Mouse (Mus musculus) intestine, postnatal 0 days (tissue): Measurements from ENCODE around the gene Adamtsl2. TPM values are rescaled to one million over a fixed set of nuclear protein-coding genes. Genes with fewer than 3 reads are reported as not detected.

Experiments
- ATAC-seq: fragments of 200-750 bp; cut with Nextera tagmentation; 2 replicates; pipeline ENCODE4 v1.8.0; 2017; ENCODE audit warnings: mild to moderate bottlenecking, moderate TSS enrichment, moderate library complexity
- H3K27ac ChIP-seq: fragments of 300-500 bp; sonication (generic); 2 replicates; pipeline ENCODE4 v1.5.1; 2014; ENCODE audit warnings: mild to moderate bottlenecking, low read depth, low read length, moderate library complexity
- H3K27me3 ChIP-seq: fragments of 300-500 bp; sonication (generic); replicated peaks from 2 replicates; pipeline ENCODE4 v1.6.1; 2014; ENCODE audit warnings: low read length, mixed read lengths; ENCODE audit not compliant: control insufficient read depth, insufficient read depth
- H3K36me3 ChIP-seq: fragments of 300-500 bp; sonication (generic); 2 replicates; pipeline ENCODE4 v1.6.1; 2014; ENCODE audit warnings: mild to moderate bottlenecking, moderate library complexity; ENCODE audit not compliant: control insufficient read depth, insufficient read depth
- H3K4me1 ChIP-seq: fragments of 300-500 bp; sonication (generic); replicated peaks from 2 replicates; pipeline ENCODE4 v1.6.1; 2014; ENCODE audit warnings: antibody characterized with exemption, low read length, mixed read lengths; ENCODE audit not compliant: control insufficient read depth, insufficient read depth
- H3K4me2 ChIP-seq: fragments of 300-500 bp; sonication (generic); replicated peaks from 2 replicates; pipeline ENCODE4 v1.6.1; 2014; ENCODE audit warnings: low read depth, mild to moderate bottlenecking, moderate library complexity
- H3K4me3 ChIP-seq: fragments of 300-500 bp; sonication (generic); 2 replicates; pipeline ENCODE4 v1.5.1; 2014; ENCODE audit warnings: low read depth, low read length
- H3K9ac ChIP-seq: fragments of 300-500 bp; sonication (generic); 2 replicates; pipeline ENCODE4 v1.6.1; 2014; ENCODE audit warnings: mild to moderate bottlenecking, low read depth, low read length
- H3K9me3 ChIP-seq: fragments of 300-500 bp; sonication (generic); 2 replicates; pipeline ENCODE4 v1.6.1; 2016; ENCODE audit warnings: mixed run types; ENCODE audit not compliant: control insufficient read depth
- CTCF ChIP-seq: sonication (generic); IDR thresholded peaks from 2 replicates; pipeline ENCODE4 v1.5.1; 2016; ENCODE audit warnings: low read depth, mild to moderate bottlenecking, control low read depth, antibody characterized with exemption, moderate library complexity
- WGBS: fragments of 180-500 bp; shearing (Covaris S2); extraction: QIAGEN DNeasy Blood & Tissue Kit; methylation state at CpG from one replicate; pipeline ENCODE4 v1.1.7; 2014; 5-methylcytosine and 5-hydroxymethylcytosine counted together
- polyA plus RNA-seq: library from polyadenylated mRNA; unstranded; fragments of >200 nt; fragmentation: Nextera tagmentation; extraction: Ambion mirVana; gene quantifications from 2 replicates; pipeline ENCODE4 v1.2.1, GENCODE M21; 2015

Gene Adamtsl2
- polyA plus RNA-seq: 1.0 and 1.3 TPM in 2 replicates

DNA sequence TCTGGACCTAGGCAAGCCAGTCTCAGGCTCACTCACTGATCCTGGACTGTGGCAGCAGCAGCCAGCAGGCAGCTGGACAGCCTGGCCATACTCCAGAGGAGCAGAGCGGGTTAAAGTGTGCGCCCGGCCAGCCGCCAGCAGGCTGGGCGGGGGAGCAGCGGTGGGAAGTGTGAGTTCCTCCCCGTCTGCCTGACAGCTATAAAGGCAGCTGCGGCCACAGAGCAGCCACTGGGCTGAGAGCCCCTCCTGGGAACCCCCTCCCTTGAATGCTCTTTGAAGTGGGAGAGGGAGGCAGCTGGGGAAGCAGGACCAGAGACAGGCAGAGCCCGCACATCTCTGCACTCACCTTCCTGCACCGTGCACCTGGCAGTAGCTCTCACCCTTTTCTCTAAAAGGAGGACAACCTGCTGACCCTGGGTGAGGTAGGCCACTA lies at the start of gene Adamtsl2:
Gene Adamtsl2 (plus strand): TSS at position 228 of the 433 bp plus-strand sequence.
- H3K4me1 ChIP-seq: 0 out of 2 replicates have a peak, but pooled peaks cover 3% of the 10 kb centered on the region
- TF ChIP-seq CTCF: no peak
- no peak within 1 kb of the TSS for H3K9ac ChIP-seq
- no peaks in the 10 kb centered on the region for H3K9me3 ChIP-seq
- 3% methylated on average over 10 of the region's 10 CpGs for WGBS
- H3K27me3 ChIP-seq: no peaks in the 10 kb centered on the region
- peak; percentile 48; the same call in 1 of the 2 replicates for ATAC-seq
- no peak within 1 kb of the TSS for H3K27ac ChIP-seq
- no peak within 1 kb of the TSS for H3K4me3 ChIP-seq
- H3K36me3 ChIP-seq: no peaks in the 10 kb centered on the region
- H3K4me2 ChIP-seq: 0 out of 2 replicates have a peak within 1 kb of the TSS, but pooled peaks have one; percentile 9

DNA sequence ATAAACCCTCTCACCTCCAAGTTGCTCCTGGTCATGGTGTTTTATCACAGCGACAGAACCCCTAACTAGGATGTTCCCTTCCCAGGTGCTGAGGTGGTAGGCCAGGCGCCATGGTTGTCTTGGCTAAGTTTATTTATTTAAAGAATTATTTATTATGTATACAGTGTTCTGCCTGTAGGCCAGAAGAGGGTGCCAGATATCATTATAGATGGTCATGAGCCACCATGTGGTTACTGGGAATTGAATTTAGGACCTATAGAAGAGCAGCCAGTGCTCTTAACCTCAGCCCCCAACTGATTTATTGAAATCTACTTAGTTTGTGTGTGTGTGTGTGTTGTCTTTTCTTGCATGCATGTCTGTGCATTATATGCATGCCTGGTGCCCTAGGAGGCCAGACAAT lies 46.8 kb upstream of the Adamtsl2 start:
- H3K4me2 ChIP-seq: no peak overlapping the region
- 49% methylated on average over 2 of the region's 2 CpGs for WGBS
- H3K9me3 ChIP-seq: no peaks in the 10 kb centered on the region
- H3K4me3 ChIP-seq: no peak overlapping the region
- H3K4me1 ChIP-seq: no peaks in the 10 kb centered on the region
- TF ChIP-seq CTCF: peak; percentile 40; the same call in 1 of the 2 replicates
- no peaks in the 10 kb centered on the region for H3K27me3 ChIP-seq
- H3K36me3 ChIP-seq: no peaks in the 10 kb centered on the region
- ATAC-seq: no peak
- no peak overlapping the region for H3K9ac ChIP-seq
- H3K27ac ChIP-seq: no peak overlapping the region

DNA sequence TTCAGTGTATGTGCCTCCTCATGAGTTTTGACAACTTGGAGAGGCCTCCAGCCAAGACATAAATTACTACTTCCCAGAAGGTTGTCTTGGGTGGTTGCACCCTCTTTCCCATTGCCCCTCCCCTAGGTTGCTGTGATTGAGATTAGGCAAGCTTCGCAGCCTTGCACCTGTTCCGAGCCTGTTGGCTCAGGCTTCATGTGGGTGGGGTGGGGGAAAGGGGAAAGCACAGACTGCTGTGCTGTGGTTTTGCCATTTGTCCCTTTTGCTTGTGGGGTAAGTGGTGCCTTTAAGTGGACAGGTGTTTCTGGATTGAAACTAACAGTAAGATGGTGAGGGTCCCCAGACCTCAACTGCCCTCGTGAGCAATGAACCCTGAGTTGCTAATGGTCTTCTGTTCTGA lies 43.2 kb upstream of the Adamtsl2 start:
- no peaks in the 10 kb centered on the region for H3K4me1 ChIP-seq
- no peaks in the 10 kb centered on the region for H3K9me3 ChIP-seq
- TF ChIP-seq CTCF: no peak
- H3K27me3 ChIP-seq: no peaks in the 10 kb centered on the region
- H3K36me3 ChIP-seq: no peaks in the 10 kb centered on the region
- H3K27ac ChIP-seq: no peak overlapping the region
- no peak for ATAC-seq
- H3K9ac ChIP-seq: no peak overlapping the region
- H3K4me2 ChIP-seq: no peak overlapping the region
- WGBS: 42% methylated on average over 3 of the region's 3 CpGs
- no peak overlapping the region for H3K4me3 ChIP-seq

DNA sequence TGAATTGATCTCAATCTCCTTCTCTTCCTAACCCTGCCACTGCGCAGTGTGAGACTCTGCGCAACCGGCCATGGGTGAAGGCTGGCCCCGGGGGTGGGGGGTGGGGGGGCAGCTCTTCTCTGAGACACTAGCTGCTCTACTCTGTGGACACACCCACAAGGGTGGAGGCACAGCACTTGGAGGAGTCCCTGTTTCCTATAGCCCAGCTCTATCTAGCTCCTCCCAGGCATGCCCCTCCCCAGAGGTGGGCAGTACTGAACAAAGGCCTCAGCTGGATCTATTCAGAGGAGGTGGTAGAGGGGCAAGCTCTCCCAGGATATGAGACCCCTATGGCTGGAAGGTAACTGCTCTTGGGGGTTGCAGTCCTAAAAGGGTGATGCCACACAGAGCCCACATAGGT lies 42.2 kb upstream of the Adamtsl2 start:
- Histone ChIP-seq H3K27ac (no peak overlapping the region), H3K9ac (no peak overlapping the region), H3K4me3 (no peak overlapping the region), H3K4me1 (no peaks in the 10 kb centered on the region), H3K4me2 (no peak overlapping the region), H3K9me3 (no peaks in the 10 kb centered on the region), H3K36me3 (no peaks in the 10 kb centered on the region), H3K27me3 (no peaks in the 10 kb centered on the region)
- no peak for TF ChIP-seq CTCF
- WGBS: 63% methylated on average over 4 of the region's 4 CpGs
- no peak for ATAC-seq

DNA sequence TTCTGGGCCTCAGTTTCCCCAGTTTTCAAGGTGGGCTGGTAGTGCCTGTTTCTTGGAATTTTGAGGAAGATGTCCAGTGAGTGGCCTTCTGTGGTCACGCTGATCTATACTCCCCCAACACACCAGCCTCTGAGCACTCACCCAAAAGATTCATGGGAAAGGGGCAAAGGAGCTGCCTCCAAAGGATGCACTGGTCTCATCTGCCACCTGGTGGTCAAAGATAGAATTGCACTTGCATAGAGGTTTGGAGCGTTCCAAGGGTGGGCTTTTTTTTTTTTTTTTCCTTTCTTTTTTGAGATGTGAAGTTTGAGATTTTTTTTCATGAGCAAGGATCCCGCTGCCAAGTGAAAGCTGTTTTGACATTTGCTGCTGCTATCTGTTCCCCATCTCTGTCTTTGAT lies 40.6 kb upstream of the Adamtsl2 start:
- no peak for ATAC-seq
- Histone ChIP-seq H3K9ac (no peak overlapping the region), H3K27ac (no peak overlapping the region), H3K4me1 (no peaks in the 10 kb centered on the region), H3K4me3 (no peak overlapping the region), H3K27me3 (no peaks in the 10 kb centered on the region), H3K4me2 (no peak overlapping the region), H3K9me3 (no peaks in the 10 kb centered on the region), H3K36me3 (no peaks in the 10 kb centered on the region)
- TF ChIP-seq CTCF: peak; percentile 94
- WGBS: 3% methylated on average over 3 of the region's 3 CpGs

DNA sequence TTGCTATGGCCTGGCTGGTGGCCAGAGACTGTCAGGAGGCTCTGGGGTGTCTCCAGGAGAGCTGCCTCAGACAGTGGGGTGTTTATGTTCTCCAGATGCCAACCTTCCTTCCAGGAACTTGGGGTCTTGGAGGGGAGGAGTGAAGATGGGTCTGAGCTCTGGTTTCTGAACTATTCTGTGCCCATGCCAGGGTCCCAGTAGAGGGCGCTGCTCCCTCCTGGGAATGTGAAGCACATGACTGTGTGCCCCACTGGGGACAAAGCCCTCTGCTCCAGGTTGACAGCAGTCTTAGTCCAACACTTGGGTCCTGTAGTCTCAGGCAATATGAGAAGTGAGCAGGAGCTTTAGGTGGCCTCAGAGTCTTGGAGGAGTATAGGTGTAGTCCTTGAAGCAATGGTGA lies 39.9 kb upstream of the Adamtsl2 start:
- Histone ChIP-seq H3K9me3 (no peaks in the 10 kb centered on the region), H3K27ac (no peak overlapping the region), H3K9ac (no peak overlapping the region), H3K36me3 (no peaks in the 10 kb centered on the region), H3K4me2 (no peak overlapping the region), H3K4me3 (no peak overlapping the region), H3K27me3 (no peaks in the 10 kb centered on the region), H3K4me1 (no peaks in the 10 kb centered on the region)
- WGBS: 0% methylated on average over 1 of the region's 1 CpGs
- ATAC-seq: no peak
- TF ChIP-seq CTCF: peak; percentile 61
